Mouse (Mus musculus) limb, embryonic 12.5 days (tissue): Measurements from ENCODE around the gene Taar2. TPM values are rescaled to one million over a fixed set of nuclear protein-coding genes. Genes with fewer than 3 reads are reported as not detected.

Source experiments
- ATAC-seq: fragments of 200-750 bp; cut with Nextera tagmentation; 2 replicates; pipeline ENCODE4 v1.8.0; 2017; ENCODE audit warnings: low read depth, moderate TSS enrichment; ENCODE audit not compliant: insufficient number of reproducible peaks, insufficient read depth, low FRiP score, low TSS enrichment
- H3K27ac ChIP-seq: fragments of 300-500 bp; sonication (generic); 2 replicates; pipeline ENCODE4 v1.5.1; 2016; ENCODE audit warnings: mild to moderate bottlenecking, moderate library complexity
- H3K27me3 ChIP-seq: fragments of 300-500 bp; sonication (generic); 2 replicates; pipeline ENCODE4 v1.6.1; 2016; ENCODE audit warnings: mild to moderate bottlenecking, moderate library complexity
- H3K36me3 ChIP-seq: fragments of 300-500 bp; sonication (generic); 2 replicates; pipeline ENCODE4 v1.6.1; 2016; ENCODE audit warnings: mild to moderate bottlenecking, moderate library complexity
- H3K4me1 ChIP-seq: fragments of 300-500 bp; sonication (generic); replicated peaks from 2 replicates; pipeline ENCODE4 v1.6.1; 2016
- H3K4me2 ChIP-seq: fragments of 300-500 bp; sonication (generic); 2 replicates; pipeline ENCODE4 v1.6.1; 2016; ENCODE audit warnings: mild to moderate bottlenecking, moderate library complexity
- H3K4me3 ChIP-seq: fragments of 300-500 bp; sonication (generic); replicated peaks from 2 replicates; pipeline ENCODE4 v1.5.1; 2016; ENCODE audit warnings: mild to moderate bottlenecking
- H3K9ac ChIP-seq: fragments of 300-500 bp; sonication (generic); replicated peaks from 2 replicates; pipeline ENCODE4 v1.6.1; 2016; ENCODE audit warnings: mild to moderate bottlenecking, moderate library complexity
- H3K9me3 ChIP-seq: fragments of 300-500 bp; sonication (generic); 2 replicates; pipeline ENCODE4 v1.6.1; 2016; ENCODE audit warnings: mild to moderate bottlenecking, moderate library complexity
- WGBS: fragments of 180-500 bp; shearing (Covaris S2); methylation state at CpG from one replicate; pipeline ENCODE4 v1.1.7; 2016; 5-methylcytosine and 5-hydroxymethylcytosine counted together
- polyA plus RNA-seq: library from polyadenylated mRNA; unstranded; fragments of >200 nt; fragmentation: Nextera tagmentation; extraction: Ambion mirVana; gene quantifications from 2 replicates; pipeline ENCODE4 v1.2.1, GENCODE M21; 2016

Taar2 gene
- not detected in 2 replicates for polyA plus RNA-seq

DNA sequence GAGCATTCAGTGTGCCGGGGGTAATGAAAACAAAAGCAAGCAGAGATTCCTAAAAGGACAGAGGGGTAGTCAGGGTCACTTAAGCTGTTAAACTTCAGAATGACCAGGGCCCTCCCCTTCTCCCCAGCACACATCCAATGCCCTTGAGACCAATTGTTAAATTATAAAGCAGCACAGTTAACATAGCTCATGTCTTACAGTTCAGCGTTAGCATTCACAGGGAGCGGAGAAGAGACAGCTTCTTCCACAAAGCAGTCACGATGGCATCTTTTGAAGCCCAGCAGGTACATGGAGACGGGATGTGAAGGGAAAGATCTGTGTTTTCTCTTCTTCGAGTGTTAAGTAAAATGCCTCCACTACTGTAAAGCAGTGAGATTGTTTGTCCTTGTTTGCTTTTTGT, at the start of gene Taar2:
Taar2 (plus strand) TSS at position 261 of the 400 bp plus-strand sequence.
- Histone ChIP-seq H3K27me3 (no peaks in the 10 kb centered on the region), H3K4me3 (no peak within 1 kb of the TSS), H3K9me3 (no peaks in the 10 kb centered on the region), H3K36me3 (no peaks in the 10 kb centered on the region), H3K4me1 (no peaks in the 10 kb centered on the region), H3K9ac (no peak within 1 kb of the TSS), H3K27ac (no peak within 1 kb of the TSS), H3K4me2 (no peak within 1 kb of the TSS)
- no peak for ATAC-seq
- WGBS: 59% methylated on average over 6 of the region's 6 CpGs

- H3K27ac ChIP-seq: no peak overlapping the region
- no peaks in the 10 kb centered on the region for H3K27me3 ChIP-seq
- no peaks in the 10 kb centered on the region for H3K36me3 ChIP-seq
- H3K4me3 ChIP-seq: no peak overlapping the region
- ATAC-seq: no peak
- H3K4me2 ChIP-seq: no peak overlapping the region
- WGBS: 93% methylated on average over 1 of the region's 1 CpGs
- H3K4me1 ChIP-seq: peaks cover 11% of the 10 kb centered on the region; the same call in 1 of the 2 replicates
- no peaks in the 10 kb centered on the region for H3K9me3 ChIP-seq
- H3K9ac ChIP-seq: no peak overlapping the region
Observed at GRCm38 (mm10) chr10:23892987-23893386, 45.4 kb upstream of the Taar2 start.

DNA sequence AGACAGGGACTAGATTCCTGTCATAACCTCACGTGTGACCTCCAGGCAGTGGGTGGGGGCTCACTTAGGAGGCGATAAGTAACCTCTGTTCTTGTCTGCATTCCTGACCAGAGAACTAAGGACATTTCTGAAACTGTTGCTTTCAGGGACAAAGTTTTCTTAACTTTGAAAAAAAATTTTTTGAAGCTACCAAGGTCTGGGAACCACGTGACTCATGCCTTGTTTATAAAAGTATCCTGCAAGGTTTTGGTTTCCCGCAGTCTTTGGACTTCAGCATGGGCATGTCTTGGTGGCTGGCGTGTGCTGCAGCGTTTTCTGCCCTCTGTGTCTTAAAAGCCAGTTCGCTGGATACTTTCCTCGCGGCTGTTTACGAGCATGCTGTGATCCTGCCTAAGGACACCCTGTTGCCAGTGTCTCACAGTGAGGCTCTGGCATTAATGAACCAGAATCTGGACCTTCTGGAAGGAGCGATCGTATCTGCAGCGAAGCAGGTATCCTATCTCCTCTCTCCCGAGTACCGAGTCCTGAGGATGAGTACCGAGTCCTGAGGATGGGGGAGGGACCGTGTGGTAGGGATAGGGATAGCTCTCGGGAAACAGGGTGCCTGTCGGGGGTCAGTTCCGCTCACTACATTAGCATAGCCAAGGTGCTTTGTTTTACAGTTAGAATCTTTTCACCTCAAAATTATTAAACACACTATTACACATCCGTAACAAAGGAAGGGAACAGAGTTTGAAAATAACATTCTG, 43.6 kb upstream of the Taar2 start, which contains the start of gene Vnn1:
Vnn1 (plus strand) TSS at position 88 of the 749 bp plus-strand sequence.
- Histone ChIP-seq H3K4me1 (peaks cover 11% of the 10 kb centered on the region; the same call in 1 of the 2 replicates), H3K4me3 (peak within 1 kb of the TSS; percentile 27), H3K4me2 (peak within 1 kb of the TSS; percentile 65), H3K27me3 (no peaks in the 10 kb centered on the region), H3K27ac (no peak within 1 kb of the TSS), H3K36me3 (no peaks in the 10 kb centered on the region), H3K9me3 (no peaks in the 10 kb centered on the region), H3K9ac (0 out of 2 replicates have a peak within 1 kb of the TSS, but pooled peaks have one; percentile 35)
- WGBS: 22% methylated on average over 21 of the region's 21 CpGs
- peak; percentile 66; the same call in 1 of the 2 replicates for ATAC-seq

DNA sequence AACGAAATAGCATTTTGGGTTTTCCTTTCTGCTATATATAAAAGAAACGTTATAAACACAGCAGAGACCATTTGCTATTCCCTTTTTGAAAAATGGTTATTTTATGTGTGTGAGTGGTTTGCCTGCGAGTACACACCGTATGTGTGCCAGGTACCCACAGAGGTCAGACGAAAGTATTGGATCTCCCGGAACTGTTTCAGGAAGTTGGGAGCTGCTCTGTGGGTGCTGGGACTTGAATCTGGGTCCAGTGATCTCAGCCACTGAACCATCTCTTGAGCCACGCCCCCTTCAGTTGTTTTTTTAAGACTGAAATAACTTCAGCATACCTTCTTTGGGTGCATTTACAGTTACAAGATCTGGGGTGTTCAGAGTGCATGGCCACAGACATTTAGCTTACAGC, 43.0 kb upstream of the Taar2 start:
- Histone ChIP-seq H3K4me2 (0 out of 2 replicates have a peak overlapping the region, but pooled peaks have one; percentile 65), H3K4me3 (no peak overlapping the region), H3K4me1 (peaks cover 11% of the 10 kb centered on the region; the same call in 1 of the 2 replicates), H3K9me3 (no peaks in the 10 kb centered on the region), H3K36me3 (no peaks in the 10 kb centered on the region), H3K9ac (no peak overlapping the region), H3K27me3 (no peaks in the 10 kb centered on the region), H3K27ac (no peak overlapping the region)
- no peak for ATAC-seq
- WGBS: 75% methylated on average over 7 of the region's 7 CpGs

GRCm38 (mm10) chr10:23901119-23901518, 37.3 kb upstream of the Taar2 start:
- no peaks in the 10 kb centered on the region for H3K36me3 ChIP-seq
- H3K27ac ChIP-seq: no peak overlapping the region
- no peaks in the 10 kb centered on the region for H3K4me1 ChIP-seq
- no peak overlapping the region for H3K4me2 ChIP-seq
- no peak overlapping the region for H3K4me3 ChIP-seq
- H3K9ac ChIP-seq: no peak overlapping the region
- no peak for ATAC-seq
- WGBS: 89% methylated on average over 3 of the region's 3 CpGs
- H3K27me3 ChIP-seq: no peaks in the 10 kb centered on the region
- no peaks in the 10 kb centered on the region for H3K9me3 ChIP-seq

- H3K4me2 ChIP-seq: no peak overlapping the region
- no peaks in the 10 kb centered on the region for H3K36me3 ChIP-seq
- H3K4me3 ChIP-seq: no peak overlapping the region
- no peak overlapping the region for H3K27ac ChIP-seq
- H3K4me1 ChIP-seq: no peaks in the 10 kb centered on the region
- H3K9me3 ChIP-seq: no peaks in the 10 kb centered on the region
- WGBS: 90% methylated on average over 1 of the region's 1 CpGs
- H3K27me3 ChIP-seq: no peaks in the 10 kb centered on the region
- no peak overlapping the region for H3K9ac ChIP-seq
- ATAC-seq: no peak
Observed at GRCm38 (mm10) chr10:23905661-23906060, 32.7 kb upstream of the Taar2 start.

DNA sequence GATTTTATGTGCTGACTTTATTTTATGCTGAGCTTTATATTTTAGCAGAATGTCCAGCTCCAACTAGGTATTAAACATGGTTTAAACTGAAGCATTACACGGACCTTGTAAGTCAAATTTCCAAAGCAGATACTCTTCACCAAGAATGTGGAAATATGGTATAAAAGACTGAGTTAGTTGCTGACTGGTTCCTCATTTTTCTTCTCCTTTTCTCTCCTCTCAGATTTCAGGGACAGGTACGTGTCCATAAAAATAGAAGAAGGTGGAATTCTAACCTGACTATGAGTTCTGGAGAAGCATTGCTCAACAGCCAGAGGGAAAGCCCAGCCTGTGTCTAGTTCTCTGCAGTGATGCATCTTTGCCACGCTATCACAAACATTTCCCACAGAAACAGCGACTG, 18.3 kb upstream of the Taar2 start, which contains the start of gene Taar1:
Taar1 (plus strand) TSS at position 301 of the 400 bp plus-strand sequence.
- H3K4me2 ChIP-seq: no peak within 1 kb of the TSS
- H3K27ac ChIP-seq: no peak within 1 kb of the TSS
- H3K9me3 ChIP-seq: no peaks in the 10 kb centered on the region
- no peaks in the 10 kb centered on the region for H3K36me3 ChIP-seq
- no peaks in the 10 kb centered on the region for H3K4me1 ChIP-seq
- H3K27me3 ChIP-seq: no peaks in the 10 kb centered on the region
- WGBS: 93% methylated on average over 4 of the region's 4 CpGs
- ATAC-seq: no peak
- no peak within 1 kb of the TSS for H3K4me3 ChIP-seq
- H3K9ac ChIP-seq: no peak within 1 kb of the TSS

DNA sequence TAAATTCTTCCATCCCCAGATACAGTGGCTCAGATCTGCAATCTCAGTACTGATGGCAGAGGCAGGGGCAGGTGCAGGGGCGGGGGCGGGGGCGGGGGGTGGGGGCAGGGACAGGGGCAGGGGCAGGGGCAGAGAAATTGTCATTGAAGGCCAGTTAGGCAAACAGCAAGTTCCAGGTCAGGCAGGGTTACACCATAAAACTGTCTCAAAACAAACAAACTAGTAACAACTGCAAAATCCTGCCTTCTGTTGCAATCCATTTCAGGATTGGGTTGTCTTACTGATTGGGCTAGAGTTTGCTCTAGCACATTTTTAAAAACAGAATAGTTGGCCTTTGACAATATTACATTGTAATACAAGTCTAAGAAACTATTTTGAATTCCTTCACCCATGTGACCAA, 15.9 kb upstream of the Taar2 start:
- H3K9me3 ChIP-seq: no peaks in the 10 kb centered on the region
- 79% methylated on average over 3 of the region's 3 CpGs for WGBS
- ATAC-seq: no peak

GRCm38 (mm10) chr10:23923941-23924340, 14.4 kb upstream of the Taar2 start:
- no peak for ATAC-seq
- Histone ChIP-seq H3K4me1 (no peaks in the 10 kb centered on the region), H3K36me3 (no peaks in the 10 kb centered on the region), H3K4me3 (no peak overlapping the region), H3K9me3 (no peaks in the 10 kb centered on the region), H3K9ac (no peak overlapping the region), H3K4me2 (no peak overlapping the region), H3K27ac (no peak overlapping the region), H3K27me3 (no peaks in the 10 kb centered on the region)
- WGBS: 93% methylated on average over 2 of the region's 2 CpGs

More for the DNA sequence above, 15.9 kb upstream of the Taar2 start:
- Histone ChIP-seq H3K4me2 (no peak overlapping the region), H3K36me3 (no peaks in the 10 kb centered on the region), H3K9ac (no peak overlapping the region), H3K4me3 (no peak overlapping the region), H3K4me1 (no peaks in the 10 kb centered on the region), H3K27me3 (no peaks in the 10 kb centered on the region), H3K27ac (no peak overlapping the region)

DNA sequence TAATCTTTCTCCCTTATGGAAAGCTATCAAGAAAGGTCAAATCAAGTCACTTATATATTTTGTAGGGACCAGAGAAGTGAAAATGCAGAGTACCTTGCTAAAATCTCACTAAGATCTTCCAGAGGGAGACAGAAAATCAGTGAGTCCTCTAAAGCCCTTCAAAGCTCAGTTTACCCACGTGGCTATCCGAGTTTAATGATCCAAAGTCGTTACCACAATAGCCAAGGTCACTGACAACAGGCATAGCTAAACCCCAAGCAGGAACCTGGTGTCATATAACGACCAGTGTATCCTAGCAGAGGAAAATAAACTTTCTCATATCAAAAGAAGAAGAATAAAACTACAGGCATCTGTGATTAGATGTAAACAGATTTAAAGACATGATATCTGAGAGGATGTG, 759 bp upstream of the Taar2 start:
- ATAC-seq: no peak
- no peaks in the 10 kb centered on the region for H3K36me3 ChIP-seq
- H3K4me2 ChIP-seq: no peak overlapping the region
- no peaks in the 10 kb centered on the region for H3K27me3 ChIP-seq
- no peak overlapping the region for H3K27ac ChIP-seq
- no peak overlapping the region for H3K9ac ChIP-seq
- H3K4me1 ChIP-seq: no peaks in the 10 kb centered on the region
- WGBS: 23% methylated on average over 4 of the region's 4 CpGs
- no peak overlapping the region for H3K4me3 ChIP-seq
- no peaks in the 10 kb centered on the region for H3K9me3 ChIP-seq

- H3K4me2 ChIP-seq: no peak overlapping the region
Observed at GRCm38 (mm10) chr10:23942465-23942864, 4.1 kb downstream of the Taar2 start.

More at GRCm38 (mm10) chr10:23942465-23942864, 4.1 kb downstream of the Taar2 start:
- no peak overlapping the region for H3K27ac ChIP-seq
- H3K9me3 ChIP-seq: no peaks in the 10 kb centered on the region
- H3K36me3 ChIP-seq: no peaks in the 10 kb centered on the region
- no peaks in the 10 kb centered on the region for H3K4me1 ChIP-seq
- no peak overlapping the region for H3K4me3 ChIP-seq
- WGBS: 80% methylated on average over 5 of the region's 5 CpGs
- no peak overlapping the region for H3K9ac ChIP-seq
- ATAC-seq: no peak
- no peaks in the 10 kb centered on the region for H3K27me3 ChIP-seq
